Mouse (Mus musculus) cortical plate, adult 2 months (tissue): ENCODE results near the gene Zbed4.

Experiments used
- CTCF ChIP-seq: fragments of 200-500 bp; IDR thresholded peaks from 2 replicates; pipeline ENCODE4 v1.5.1; 2011; ENCODE audit warnings: mild to moderate bottlenecking, control low read depth, low read length; ENCODE audit not compliant: insufficient read depth; ENCODE audit errors: extremely low read depth
- POLR2A ChIP-seq: fragments of 200-500 bp; IDR thresholded peaks from 2 replicates; pipeline ENCODE4 v1.6.1; 2011; ENCODE audit warnings: mild to moderate bottlenecking, low read length, control low read depth; ENCODE audit not compliant: insufficient read depth; ENCODE audit errors: extremely low read depth

GRCm38 (mm10) chr15:88750677-88751563, 540 bp upstream of the Zbed4 start:
- TF ChIP-seq POLR2A (peak; percentile 81), CTCF (no peak)
